Mouse (Mus musculus) WW6 (cell line): ENCODE results near the gene Cort.

Experiments used
- DNase-seq: peaks from one replicate; pipeline ENCODE4 v3.0.0-alpha.2; 2013; ENCODE audit warnings: low read depth, low spot score

The Cort gene

GRCm38 (mm10) chr4:149098571-149098970 is 28.0 kb downstream of the Cort start:
- no peak for DNase-seq

- DNase-seq: no peak
Observed at GRCm38 (mm10) chr4:149097956-149098355, 28.6 kb downstream of the Cort start.

GRCm38 (mm10) chr4:149091364-149091763 is 35.2 kb downstream of the Cort start:
- no peak for DNase-seq

GRCm38 (mm10) chr4:149085381-149085780 is 41.2 kb downstream of the Cort start:
- no peak for DNase-seq

- DNase-seq: no peak
Observed at GRCm38 (mm10) chr4:149081528-149081927, 45.0 kb downstream of the Cort start.

- no peak for DNase-seq
Observed at GRCm38 (mm10) chr4:149080111-149080510, 46.5 kb downstream of the Cort start.

GRCm38 (mm10) chr4:149079629-149080028 is 46.9 kb downstream of the Cort start:
- DNase-seq: no peak

GRCm38 (mm10) chr4:149078261-149078660 is 48.3 kb downstream of the Cort start:
- no peak for DNase-seq

- DNase-seq: no peak
Observed at GRCm38 (mm10) chr4:149075871-149076575, 50.5 kb downstream of the Cort start.

- DNase-seq: no peak
Observed at GRCm38 (mm10) chr4:149075073-149075472, 51.5 kb downstream of the Cort start.
